Mouse (Mus musculus) forebrain, embryonic 11.5 days (tissue): ENCODE measurements at regions not wholly inside any gene's neighbourhood (a gene's known extent, or its start where the extent isn't known, plus 50 kb on each side); places are given as distances from the start of the nearest gene placed in this dataset.

Source experiments
- ATAC-seq: fragments of 200-750 bp; cut with Nextera tagmentation; replicated peaks from 2 replicates; pipeline ENCODE4 v1.8.0; 2017; ENCODE audit warnings: moderate TSS enrichment; ENCODE audit not compliant: low FRiP score
- DNase-seq: peaks from one replicate; pipeline ENCODE4 v3.0.0-alpha.2; 2017; ENCODE audit warnings: low spot score
- H3K27ac ChIP-seq: fragments of 300-500 bp; sonication (generic); 2 replicates; pipeline ENCODE4 v1.5.1; 2014; ENCODE audit warnings: low read depth, low read length
- H3K27me3 ChIP-seq: fragments of 300-500 bp; sonication (generic); 2 replicates; pipeline ENCODE4 v1.6.1; 2014; ENCODE audit warnings: mild to moderate bottlenecking, low read length, mixed read lengths; ENCODE audit not compliant: control insufficient read depth, insufficient read depth
- H3K36me3 ChIP-seq: fragments of 300-500 bp; sonication (generic); 2 replicates; pipeline ENCODE4 v1.6.1; 2014; ENCODE audit warnings: mild to moderate bottlenecking, low read length, moderate library complexity, mixed read lengths; ENCODE audit not compliant: control insufficient read depth, insufficient read depth
- H3K4me1 ChIP-seq: fragments of 300-500 bp; sonication (generic); replicated peaks from 2 replicates; pipeline ENCODE4 v1.6.1; 2014; ENCODE audit warnings: low read length, mixed read lengths; ENCODE audit not compliant: control insufficient read depth, insufficient read depth
- H3K4me2 ChIP-seq: fragments of 300-500 bp; sonication (generic); 2 replicates; pipeline ENCODE4 v1.6.1; 2014; ENCODE audit warnings: low read depth, mild to moderate bottlenecking, low read length, moderate library complexity, mixed read lengths; ENCODE audit not compliant: severe bottlenecking
- H3K4me3 ChIP-seq: fragments of 300-500 bp; sonication (generic); 2 replicates; pipeline ENCODE4 v1.5.1; 2014; ENCODE audit warnings: low read depth, low read length
- H3K9ac ChIP-seq: fragments of 300-500 bp; sonication (generic); 2 replicates; pipeline ENCODE4 v1.6.1; 2014; ENCODE audit warnings: low read length
- H3K9me3 ChIP-seq: fragments of 300-500 bp; sonication (generic); 2 replicates; pipeline ENCODE4 v1.6.1; 2016; ENCODE audit warnings: low read length, mixed read lengths; ENCODE audit not compliant: control insufficient read depth
- WGBS: fragments of 180-500 bp; shearing (Covaris S2); extraction: QIAGEN DNeasy Blood & Tissue Kit; methylation state at CpG from one replicate; pipeline ENCODE4 v1.1.7; 2014; 5-methylcytosine and 5-hydroxymethylcytosine counted together

- no peak overlapping the region for H3K27ac ChIP-seq
- 88% methylated on average over 4 of the region's 4 CpGs for WGBS
- ATAC-seq (no peak), DNase-seq (no peak)
- no peaks in the 10 kb centered on the region for H3K36me3 ChIP-seq
- H3K9ac ChIP-seq = no peak overlapping the region
- no peaks in the 10 kb centered on the region for H3K4me1 ChIP-seq
- H3K9me3 ChIP-seq = no peaks in the 10 kb centered on the region
- H3K27me3 ChIP-seq = no peaks in the 10 kb centered on the region
- H3K4me3 ChIP-seq = no peak overlapping the region
- no peak overlapping the region for H3K4me2 ChIP-seq
Measured at GRCm38 (mm10) chr6:89251641-89252040, 110.8 kb downstream of the Plxna1 start.

- ATAC-seq = no peak
- Histone ChIP-seq H3K9ac (no peak overlapping the region), H3K9me3 (no peaks in the 10 kb centered on the region), H3K4me1 (no peaks in the 10 kb centered on the region), H3K36me3 (no peaks in the 10 kb centered on the region), H3K4me2 (no peak overlapping the region), H3K4me3 (no peak overlapping the region), H3K27ac (no peak overlapping the region), H3K27me3 (no peaks in the 10 kb centered on the region)
- no peak for DNase-seq
- WGBS = 57% methylated on average over 4 of the region's 4 CpGs
Measured at GRCm38 (mm10) chr6:89256022-89256421, 106.4 kb downstream of the Plxna1 start.

- Histone ChIP-seq H3K27ac (no peak overlapping the region), H3K4me2 (no peak overlapping the region), H3K9ac (no peak overlapping the region), H3K4me3 (no peak overlapping the region), H3K9me3 (no peaks in the 10 kb centered on the region), H3K36me3 (no peaks in the 10 kb centered on the region), H3K4me1 (no peaks in the 10 kb centered on the region), H3K27me3 (no peaks in the 10 kb centered on the region)
- WGBS = 76% methylated on average over 8 of the region's 8 CpGs
- DNase-seq (no peak), ATAC-seq (no peak)
Measured at GRCm38 (mm10) chr6:89256630-89257292, 105.7 kb downstream of the Plxna1 start.

- WGBS = 88% methylated on average over 6 of the region's 6 CpGs
- H3K27me3 ChIP-seq = no peaks in the 10 kb centered on the region
- no peak for ATAC-seq
Measured at GRCm38 (mm10) chr6:89257416-89257815, 105.0 kb downstream of the Plxna1 start.

GRCm38 (mm10) chr6:89258140-89258539, 104.3 kb downstream of the Plxna1 start:
- no peak for DNase-seq
- Histone ChIP-seq H3K36me3 (no peaks in the 10 kb centered on the region), H3K27ac (no peak overlapping the region), H3K9ac (no peak overlapping the region), H3K4me3 (no peak overlapping the region), H3K9me3 (no peaks in the 10 kb centered on the region), H3K27me3 (no peaks in the 10 kb centered on the region), H3K4me1 (no peaks in the 10 kb centered on the region), H3K4me2 (no peak overlapping the region)
- ATAC-seq = no peak
- WGBS = 80% methylated on average over 4 of the region's 4 CpGs

More at GRCm38 (mm10) chr6:89257416-89257815, 105.0 kb downstream of the Plxna1 start:
- Histone ChIP-seq H3K9me3 (no peaks in the 10 kb centered on the region), H3K27ac (no peak overlapping the region), H3K4me2 (no peak overlapping the region), H3K4me3 (no peak overlapping the region), H3K9ac (no peak overlapping the region), H3K36me3 (no peaks in the 10 kb centered on the region), H3K4me1 (no peaks in the 10 kb centered on the region)
- no peak for DNase-seq

GRCm38 (mm10) chr6:89259406-89259994, 102.9 kb downstream of the Plxna1 start:
- no peak for ATAC-seq
- no peak overlapping the region for H3K4me2 ChIP-seq
- no peaks in the 10 kb centered on the region for H3K36me3 ChIP-seq
- no peak overlapping the region for H3K4me3 ChIP-seq
- H3K27ac ChIP-seq = no peak overlapping the region
- DNase-seq = no peak
- no peak overlapping the region for H3K9ac ChIP-seq
- H3K4me1 ChIP-seq = no peaks in the 10 kb centered on the region
- H3K27me3 ChIP-seq = no peaks in the 10 kb centered on the region
- H3K9me3 ChIP-seq = no peaks in the 10 kb centered on the region
- 85% methylated on average over 11 of the region's 11 CpGs for WGBS

GRCm38 (mm10) chr6:89262958-89263357, 99.5 kb downstream of the Plxna1 start:
- Histone ChIP-seq H3K4me1 (no peaks in the 10 kb centered on the region), H3K9me3 (no peaks in the 10 kb centered on the region), H3K4me2 (no peak overlapping the region), H3K9ac (no peak overlapping the region), H3K27ac (no peak overlapping the region), H3K36me3 (no peaks in the 10 kb centered on the region), H3K4me3 (no peak overlapping the region), H3K27me3 (no peaks in the 10 kb centered on the region)
- DNase-seq (no peak), ATAC-seq (no peak)
- WGBS = 85% methylated on average over 4 of the region's 4 CpGs

- 80% methylated on average over 3 of the region's 3 CpGs for WGBS
- Histone ChIP-seq H3K4me1 (no peaks in the 10 kb centered on the region), H3K27me3 (no peaks in the 10 kb centered on the region), H3K27ac (no peak overlapping the region), H3K4me3 (no peak overlapping the region), H3K9ac (no peak overlapping the region), H3K36me3 (no peaks in the 10 kb centered on the region), H3K9me3 (no peaks in the 10 kb centered on the region), H3K4me2 (no peak overlapping the region)
- ATAC-seq (no peak), DNase-seq (no peak)
Measured at GRCm38 (mm10) chr6:89265296-89265695, 97.1 kb downstream of the Plxna1 start.
